Mouse (Mus musculus) MEL (cell line): ENCODE measurements around the gene Syt11.
"Not testable (repeated sequence)": the region's sequence is repeated elsewhere in the genome, so short reads cannot be mapped to it uniquely, and the experiment has no call there.

ENCODE experiments used
- ELF1 ChIP-seq: IDR thresholded peaks from 2 replicates; pipeline ENCODE4 v1.6.1; 2014; ENCODE audit warnings: low read depth, mild to moderate bottlenecking, inconsistent platforms, low read length, improper control_type of control experiment, moderate library complexity
- GATA1 ChIP-seq: IDR thresholded peaks from 2 replicates; pipeline ENCODE4 v1.6.1; 2011; ENCODE audit warnings: low read depth, low read length, improper control_type of control experiment
- JUND ChIP-seq: IDR thresholded peaks from 2 replicates; pipeline ENCODE4 v1.6.1; 2011; ENCODE audit warnings: low read depth, mild to moderate bottlenecking, improper control_type of control experiment, low read length
- MAFK ChIP-seq: IDR thresholded peaks from 2 replicates; pipeline ENCODE4 v1.6.1; 2011; ENCODE audit warnings: low read depth, mild to moderate bottlenecking, low read length, improper control_type of control experiment, borderline replicate concordance
- MYC ChIP-seq: IDR thresholded peaks from 2 replicates; pipeline ENCODE4 v1.6.1; 2011; ENCODE audit warnings: low read depth, mild to moderate bottlenecking, low read length, improper control_type of control experiment, moderate library complexity
- POLR2A ChIP-seq, 2 experiments: IDR thresholded peaks; 2 replicates each; pipeline ENCODE4 v1.6.1; 2011 to 2012; ENCODE audit warnings: low read length in 2 of 2, mild to moderate bottlenecking in 2 of 2, control low read depth in 1 of 2, improper control_type of control experiment in 1 of 2, low read depth in 1 of 2, moderate library complexity in 1 of 2; ENCODE audit not compliant: control insufficient read depth in 1 of 2, insufficient read depth in 1 of 2, poor library complexity in 1 of 2
- POLR2AphosphoS2 ChIP-seq: IDR thresholded peaks from 2 replicates; pipeline ENCODE4 v1.6.1; 2011; ENCODE audit warnings: low read length, improper control_type of control experiment
- RCOR1 ChIP-seq: IDR thresholded peaks from 2 replicates; pipeline ENCODE4 v1.6.1; 2012; ENCODE audit warnings: low read depth, mild to moderate bottlenecking, inconsistent platforms, low read length, improper control_type of control experiment
- TCF12 ChIP-seq: IDR thresholded peaks from 2 replicates; pipeline ENCODE4 v1.6.1; 2014; ENCODE audit warnings: low read depth, mild to moderate bottlenecking, inconsistent platforms, low read length, improper control_type of control experiment, moderate library complexity
- UBTF ChIP-seq: IDR thresholded peaks from 2 replicates; pipeline ENCODE4 v1.6.1; 2012; ENCODE audit warnings: low read depth, mild to moderate bottlenecking, inconsistent platforms, low read length, improper control_type of control experiment, moderate library complexity, borderline replicate concordance; ENCODE audit not compliant: insufficient read depth
- USF1 ChIP-seq: IDR thresholded peaks from 2 replicates; pipeline ENCODE4 v1.6.1; 2014; ENCODE audit warnings: low read depth, mild to moderate bottlenecking, inconsistent platforms, low read length, improper control_type of control experiment, moderate library complexity
- USF2 ChIP-seq, 2 experiments: IDR thresholded peaks; 2 replicates each; pipeline ENCODE4 v1.6.1; 2011 to 2012; ENCODE audit warnings: improper control_type of control experiment in 2 of 2, low read length in 2 of 2, borderline replicate concordance in 1 of 2, inconsistent platforms in 1 of 2, low read depth in 1 of 2, mild to moderate bottlenecking in 1 of 2; ENCODE audit not compliant: insufficient read depth in 1 of 2
- ZC3H11A ChIP-seq: IDR thresholded peaks from 2 replicates; pipeline ENCODE4 v1.6.1; 2012; ENCODE audit warnings: low read depth, mild to moderate bottlenecking, inconsistent platforms, low read length, improper control_type of control experiment
- ZNF384 ChIP-seq: IDR thresholded peaks from 2 replicates; pipeline ENCODE4 v1.6.1; 2012; ENCODE audit warnings: low read depth, mild to moderate bottlenecking, inconsistent platforms, low read length, improper control_type of control experiment

DNA sequence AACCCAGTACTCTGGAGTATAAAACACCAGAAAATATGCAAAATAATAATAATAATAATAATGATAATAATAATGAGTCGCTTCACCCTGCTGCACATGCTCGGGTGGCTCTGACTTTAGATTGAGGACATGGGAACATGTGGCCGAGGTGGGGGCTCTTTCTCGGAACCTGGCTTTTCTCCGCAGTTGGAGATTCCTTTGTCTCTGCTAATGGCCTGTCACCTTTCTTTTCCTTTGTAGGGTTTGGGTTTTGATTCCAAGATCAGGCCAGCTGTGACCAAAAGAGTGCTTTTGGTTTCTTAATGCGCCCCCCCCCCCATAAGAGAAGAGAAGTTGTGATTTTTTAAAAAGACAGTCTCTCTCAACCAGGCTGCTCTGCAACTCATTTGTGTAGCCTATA is 1.8 kb downstream of the Syt11 start:
- TF ChIP-seq TCF12; POLR2AphosphoS2; ELF1; RCOR1; MAFK; ZC3H11A; ZNF384; UBTF; GATA1; POLR2A (IDR thresholded peaks at IDR 0.05; ENCODE audit: control insufficient read depth in 1 of 2, insufficient read depth in 1 of 2, low read depth in 1 of 2, low read length in 2 of 2, poor library complexity in 1 of 2); MYC; JUND; USF1; USF2 (IDR thresholded peaks at IDR 0.05; ENCODE audit: borderline replicate concordance in 1 of 2, insufficient read depth in 1 of 2, low read depth in 1 of 2, low read length in 2 of 2): not testable (repeated sequence)
